7 mouse cellular contexts compared by ENCODE assay signal in genomic region chr11:58846919-58847461, GRCm38 (mm10). TPM values are rescaled to one million over a fixed set of nuclear protein-coding genes. Genes with fewer than 3 reads are reported as not detected.
DNase-seq lines count a peak whose midpoint lies in the region; ATAC-seq lines count a peak whose summit lies in the region.

TSS of gene Gm12258 (plus strand) at chr11:58847158.

- H3K4me2 ChIP-seq in intestine, embryonic 15.5 days (replicated peaks): peak within 1 kb of the TSS; percentile 81

- H3K27ac ChIP-seq in intestine, embryonic 15.5 days: peak within 1 kb of the TSS; percentile 23; the same call in 1 of the 2 replicates
- H3K27ac ChIP-seq in midbrain, embryonic 10.5 days (replicated peaks): peak within 1 kb of the TSS; percentile 85

- under 1% methylated on average over 24 of the region's 24 CpGs for WGBS in intestine, embryonic 15.5 days
- under 1% methylated on average over 24 of the region's 24 CpGs for WGBS in midbrain, embryonic 10.5 days

- H3K4me3 ChIP-seq in intestine, embryonic 15.5 days (replicated peaks): peak within 1 kb of the TSS; percentile 85
- H3K4me3 ChIP-seq in midbrain, embryonic 10.5 days: peak within 1 kb of the TSS; percentile 86

- H3K9me3 ChIP-seq in intestine, embryonic 15.5 days: no peaks in the 10 kb centered on the region
- no peaks in the 10 kb centered on the region for H3K9me3 ChIP-seq in midbrain, embryonic 10.5 days (replicated peaks)

- peak within 1 kb of the TSS; percentile 88 for H3K9ac ChIP-seq in intestine, embryonic 15.5 days

- peak; percentile 100 for ATAC-seq in intestine, embryonic 15.5 days

- peaks cover 4% of the 10 kb centered on the region for H3K4me1 ChIP-seq in intestine, embryonic 15.5 days (replicated peaks)
- H3K4me1 ChIP-seq in midbrain, embryonic 10.5 days: peaks cover 9% of the 10 kb centered on the region

- 0 out of 2 replicates have a peak, but pooled peaks cover 12% of the 10 kb centered on the region for H3K36me3 ChIP-seq in intestine, embryonic 15.5 days
- H3K36me3 ChIP-seq in midbrain, embryonic 10.5 days: peaks cover 31% of the 10 kb centered on the region

- intact Hi-C loops in gastrocnemius, postnatal 36 days (cut with DNase I): no loop called here
- intact Hi-C loops in left cerebral cortex, postnatal 25 days (cut with DNase I): loop anchor here (5.0 kb wide), 1 partner anchor 50 kb away; no protein-coding TSS in a partner anchor

- peak; percentile 92 for DNase-seq in adrenal gland, adult 2 months
- DNase-seq in embryo, embryonic 11.5 days (ENCODE audit: low read depth, low spot score): peak; percentile 94
- DNase-seq in gastrocnemius, postnatal 36 days: peak; percentile 62 to 78
- DNase-seq in left cerebral cortex, postnatal 25 days (ENCODE audit: low spot score in 2 of 2): peak; percentile 92 to 98
- DNase-seq in midbrain, embryonic 10.5 days (ENCODE audit: low spot score): peak; percentile 86
- peak; percentile 74 for DNase-seq in right cerebral cortex, postnatal 4 days

- no peaks in the 10 kb centered on the region for H3K27me3 ChIP-seq in intestine, embryonic 15.5 days (replicated peaks)
- H3K27me3 ChIP-seq in midbrain, embryonic 10.5 days (ENCODE audit: low read depth, poor library complexity, severe bottlenecking): no peaks in the 10 kb centered on the region

RNA-seq across cellular contexts. Expression of gene Gm12258, which starts in this region (rescaled TPM):
- 1 to 10 TPM; 4.6 to 5.0 TPM for total RNA-seq in adrenal gland, adult 2 months (2021)
- 0.73 and 1.3 TPM in 2 replicates for polyA plus RNA-seq in adrenal gland, adult 2 months (2012; rRNA removed)
- 1 to 10 TPM in 1 of 2 experiments, under 1 TPM in 1; 0.69 to 1.1 TPM for total RNA-seq in gastrocnemius, postnatal 36 days (2021)
- polyA plus RNA-seq in intestine, embryonic 15.5 days (2015; fragmentation: Nextera tagmentation; extraction: Ambion mirVana): 5.4 and 6.1 TPM in 2 replicates
- total RNA-seq in left cerebral cortex, postnatal 25 days (2021): 10 to 100 TPM; 18.4 to 21.5 TPM
- 9.1 and 11.5 TPM in 2 replicates for polyA plus RNA-seq in midbrain, embryonic 10.5 days (2016; fragmentation: Nextera tagmentation; extraction: Ambion mirVana)

Comparison
In these comparisons a context has a peak if more than half of its experiments do, and no peak if none do; other contexts are left out.
1. Peak in every context shown above with its lines: DNase-seq, ATAC-seq, H3K4me3 ChIP-seq and H3K27ac ChIP-seq.